Mouse (Mus musculus): ENCODE measurements at regions not wholly inside any gene's neighbourhood (a gene's known extent, or its start where the extent isn't known, plus 50 kb on each side); places are given as distances from the start of the nearest gene placed in this dataset.

DNA sequence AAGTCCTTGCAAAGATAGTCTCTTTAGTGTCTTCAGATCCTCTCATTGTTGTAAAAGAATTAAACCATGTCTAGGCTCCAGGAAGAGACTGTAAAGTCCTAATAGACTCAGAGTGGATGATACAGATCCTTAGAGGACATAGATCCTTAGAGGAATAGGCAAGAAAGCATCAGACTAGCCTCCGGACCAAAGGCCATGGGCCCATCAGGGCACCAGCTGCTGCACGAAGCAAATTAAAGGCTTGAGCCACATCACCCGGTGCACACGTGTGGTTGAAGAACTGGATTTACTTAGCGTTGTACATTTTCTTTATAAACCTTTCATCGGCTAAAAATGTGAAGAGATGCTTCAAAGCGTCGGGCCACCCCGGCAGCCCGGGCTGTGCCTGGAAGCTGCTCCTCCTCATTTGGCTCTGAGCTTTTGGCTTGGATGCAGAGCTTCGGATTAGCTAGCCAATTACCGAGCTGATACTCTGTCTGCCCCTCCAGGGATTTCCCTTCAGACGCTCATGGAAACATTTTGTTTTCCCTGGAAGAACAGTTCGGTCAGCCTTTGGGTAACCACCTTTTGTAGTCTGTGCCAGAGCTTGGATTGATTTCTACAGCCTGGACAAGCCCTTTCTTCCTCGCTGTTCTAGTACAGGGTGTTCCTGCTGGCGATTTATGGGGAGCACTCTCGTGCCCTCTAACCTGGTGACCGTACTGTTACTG is 259.0 kb upstream of the Slc30a5 start:
- TF ChIP-seq POLR2A (IDR thresholded peaks at IDR 0.05; ENCODE audit: low read depth, low read length) = no peak
- TF ChIP-seq CTCF (conservative IDR thresholded peaks at IDR 0.05; ENCODE audit: insufficient read depth, insufficient read length, low read depth, low read length) = no peak
